Mouse (Mus musculus) intestine, embryonic 14.5 days (tissue): ENCODE measurements around the gene Cep44. TPM values are rescaled to one million over a fixed set of nuclear protein-coding genes. Genes with fewer than 3 reads are reported as not detected.

Experiments used
- ATAC-seq: fragments of 200-750 bp; cut with Nextera tagmentation; replicated peaks from 2 replicates; pipeline ENCODE4 v1.8.0; 2017; ENCODE audit warnings: low read depth, moderate number of reproducible peaks, moderate TSS enrichment, moderate library complexity; ENCODE audit not compliant: low FRiP score, low TSS enrichment
- DNase-seq: peaks from one replicate; pipeline ENCODE4 v3.0.0-alpha.2; 2018; ENCODE audit warnings: low spot score
- H3K27ac ChIP-seq: fragments of 300-500 bp; sonication (generic); 2 replicates; pipeline ENCODE4 v1.5.1; 2014; ENCODE audit warnings: low read depth, mild to moderate bottlenecking, control low read depth
- H3K27me3 ChIP-seq: fragments of 300-500 bp; sonication (generic); replicated peaks from 2 replicates; pipeline ENCODE4 v1.6.1; 2014; ENCODE audit warnings: low read length, control low read depth; ENCODE audit not compliant: control insufficient read depth, insufficient read depth
- H3K36me3 ChIP-seq: fragments of 300-500 bp; sonication (generic); 2 replicates; pipeline ENCODE4 v1.6.1; 2014; ENCODE audit warnings: low read length, control low read depth; ENCODE audit not compliant: control insufficient read depth, insufficient read depth
- H3K4me1 ChIP-seq: fragments of 300-500 bp; sonication (generic); replicated peaks from 2 replicates; pipeline ENCODE4 v1.6.1; 2014; ENCODE audit warnings: low read length, control low read depth, mixed read lengths; ENCODE audit not compliant: control insufficient read depth, insufficient read depth
- H3K4me2 ChIP-seq: fragments of 300-500 bp; sonication (generic); 2 replicates; pipeline ENCODE4 v1.6.1; 2014; ENCODE audit warnings: low read length
- H3K4me3 ChIP-seq: fragments of 300-500 bp; sonication (generic); 2 replicates; pipeline ENCODE4 v1.5.1; 2014; ENCODE audit warnings: low read depth, low read length, control low read depth, mixed read lengths
- H3K9ac ChIP-seq: fragments of 300-500 bp; sonication (generic); 2 replicates; pipeline ENCODE4 v1.6.1; 2014; ENCODE audit warnings: mild to moderate bottlenecking, low read length
- H3K9me3 ChIP-seq: fragments of 300-500 bp; sonication (generic); 2 replicates; pipeline ENCODE4 v1.6.1; 2016; ENCODE audit warnings: low read length, control low read depth; ENCODE audit not compliant: control insufficient read depth
- WGBS: fragments of 180-500 bp; shearing (Covaris S2); extraction: QIAGEN DNeasy Blood & Tissue Kit; methylation state at CpG from one replicate; pipeline ENCODE4 v1.1.7; 2014; 5-methylcytosine and 5-hydroxymethylcytosine counted together
- polyA plus RNA-seq: library from polyadenylated mRNA; unstranded; fragments of >200 nt; fragmentation: Nextera tagmentation; extraction: Ambion mirVana; gene quantifications from 2 replicates; pipeline ENCODE4 v1.2.1, GENCODE M21; 2014

Cep44 gene
- polyA plus RNA-seq, result 31.7 and 35.7 TPM in 2 replicates

DNA sequence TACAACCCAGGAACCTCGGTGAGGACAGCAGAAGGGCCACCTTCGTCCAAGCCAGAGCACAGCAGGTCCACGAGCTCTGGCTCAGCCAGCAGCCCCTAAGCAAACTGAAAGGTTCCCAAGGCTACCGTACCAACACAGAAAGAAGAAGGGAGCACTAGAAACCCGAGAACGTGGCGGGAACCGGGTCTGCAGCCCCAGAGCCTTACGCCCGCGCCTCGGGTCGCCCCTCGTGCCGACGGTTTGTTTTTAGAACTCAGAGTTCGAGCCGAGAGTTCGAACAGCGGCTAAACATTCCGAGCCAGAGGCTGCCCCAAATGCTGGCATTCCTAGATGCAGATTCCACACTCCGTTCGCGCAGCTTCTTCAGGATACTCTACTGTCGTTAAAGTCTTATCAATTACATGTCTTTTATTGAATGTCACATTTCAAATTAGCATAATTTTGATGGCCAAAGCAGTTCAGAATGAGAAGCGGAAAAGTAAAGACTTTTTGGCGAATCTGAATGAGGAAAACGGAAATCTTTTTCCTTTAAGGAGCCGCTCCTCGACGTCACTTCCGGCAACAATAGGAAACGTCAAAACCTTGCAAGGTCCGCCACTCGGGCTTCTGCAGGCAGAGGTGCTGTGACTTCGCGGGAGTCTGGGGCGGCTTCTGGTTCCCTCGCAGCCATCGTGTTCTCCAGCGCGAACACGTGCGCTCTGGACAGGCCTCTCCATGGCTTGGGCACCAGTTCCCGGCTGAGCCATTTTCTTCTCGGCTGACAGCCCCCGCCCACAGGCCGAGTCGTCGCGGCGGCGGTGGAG is at the start of gene Cep44, which contains the start of gene Fbxo8:
TSS of gene Cep44 (minus strand) at position 490 of the 803 bp plus-strand sequence.
TSS of gene Fbxo8 (plus strand) at position 533 of the 803 bp plus-strand sequence.
- Histone ChIP-seq H3K4me3 (peak within 1 kb of the TSS; percentile 98), H3K36me3 (0 out of 2 replicates have a peak, but pooled peaks cover 2% of the 10 kb centered on the region), H3K9ac (peak within 1 kb of the TSS; percentile 87), H3K4me1 (peaks cover 14% of the 10 kb centered on the region), H3K27me3 (no peaks in the 10 kb centered on the region), H3K27ac (peak within 1 kb of the TSS; percentile 78), H3K4me2 (peak within 1 kb of the TSS; percentile 76), H3K9me3 (no peaks in the 10 kb centered on the region)
- peak; percentile 92 for DNase-seq
- peak; percentile 93 for ATAC-seq
- WGBS, result under 1% methylated on average over 53 of the region's 53 CpGs

GRCm38 (mm10) chr8:56591502-56591901 is 40.7 kb upstream of the Cep44 start:
- H3K27me3 ChIP-seq, result no peaks in the 10 kb centered on the region
- H3K4me3 ChIP-seq, result no peak overlapping the region
- WGBS, result 98% methylated on average over 5 of the region's 5 CpGs
- no peak overlapping the region for H3K9ac ChIP-seq
- no peak overlapping the region for H3K4me2 ChIP-seq
- DNase-seq (no peak), ATAC-seq (no peak)
- H3K36me3 ChIP-seq, result no peaks in the 10 kb centered on the region
- H3K4me1 ChIP-seq, result 0 out of 2 replicates have a peak, but pooled peaks cover 3% of the 10 kb centered on the region
- no peak overlapping the region for H3K27ac ChIP-seq
- no peaks in the 10 kb centered on the region for H3K9me3 ChIP-seq

GRCm38 (mm10) chr8:56591084-56591483 is 40.2 kb upstream of the Cep44 start:
- Histone ChIP-seq H3K36me3 (no peaks in the 10 kb centered on the region), H3K9ac (no peak overlapping the region), H3K4me3 (no peak overlapping the region), H3K4me2 (no peak overlapping the region), H3K4me1 (0 out of 2 replicates have a peak, but pooled peaks cover 3% of the 10 kb centered on the region), H3K9me3 (no peaks in the 10 kb centered on the region), H3K27ac (no peak overlapping the region), H3K27me3 (no peaks in the 10 kb centered on the region)
- ATAC-seq (no peak), DNase-seq (no peak)
- 96% methylated on average over 1 of the region's 1 CpGs for WGBS

DNA sequence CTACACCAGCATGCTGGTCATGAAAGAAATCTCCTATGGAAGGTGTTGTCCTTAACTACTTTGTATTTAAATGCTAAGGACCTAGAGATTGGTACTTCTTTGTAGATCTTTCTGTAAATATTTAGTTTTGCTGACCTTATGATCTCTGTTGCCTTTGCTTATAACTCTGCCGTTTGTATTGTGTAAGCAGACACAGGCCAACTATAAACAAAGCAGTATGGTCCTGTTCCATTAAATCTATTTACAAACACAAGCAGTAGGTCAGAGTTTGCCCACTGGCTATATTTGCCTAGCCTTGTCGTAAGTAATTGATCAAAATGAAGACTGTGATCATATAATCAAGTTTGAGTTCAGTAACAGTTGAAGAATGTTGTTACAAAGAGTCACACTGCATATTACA is 38.2 kb upstream of the Cep44 start:
- Histone ChIP-seq H3K9me3 (no peaks in the 10 kb centered on the region), H3K27me3 (no peaks in the 10 kb centered on the region), H3K9ac (no peak overlapping the region), H3K36me3 (no peaks in the 10 kb centered on the region), H3K4me2 (no peak overlapping the region), H3K27ac (no peak overlapping the region), H3K4me3 (no peak overlapping the region), H3K4me1 (0 out of 2 replicates have a peak, but pooled peaks cover 3% of the 10 kb centered on the region)
- 27% methylated on average over 2 of the region's 2 CpGs for WGBS
- DNase-seq, result no peak
- no peak for ATAC-seq

DNA sequence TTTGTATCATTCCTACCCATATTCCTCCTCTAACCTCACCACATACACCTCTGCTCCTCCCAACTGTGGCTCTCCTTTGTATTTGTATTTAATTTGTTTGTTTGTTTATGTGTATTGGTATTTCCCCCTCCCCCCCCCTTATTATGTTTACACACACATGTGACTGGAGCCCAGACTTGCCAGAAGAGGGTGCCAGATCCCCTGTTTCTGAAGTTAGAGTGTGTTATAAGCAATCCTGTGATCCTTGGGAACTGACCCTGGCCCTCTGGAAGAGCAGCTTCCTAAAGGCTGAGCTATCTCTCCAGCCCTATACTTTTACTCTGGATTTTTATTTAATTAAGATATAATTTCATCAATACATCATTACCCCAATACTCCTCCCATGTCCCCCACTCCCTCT is 32.0 kb upstream of the Cep44 start:
- Histone ChIP-seq H3K27ac (no peak overlapping the region), H3K4me1 (0 out of 2 replicates have a peak, but pooled peaks cover 3% of the 10 kb centered on the region), H3K4me2 (no peak overlapping the region), H3K9me3 (no peaks in the 10 kb centered on the region), H3K9ac (no peak overlapping the region), H3K36me3 (no peaks in the 10 kb centered on the region), H3K27me3 (no peaks in the 10 kb centered on the region), H3K4me3 (no peak overlapping the region)
- ATAC-seq (no peak), DNase-seq (no peak)

- Histone ChIP-seq H3K4me2 (no peak overlapping the region), H3K27me3 (no peaks in the 10 kb centered on the region), H3K9ac (no peak overlapping the region), H3K4me1 (no peaks in the 10 kb centered on the region), H3K27ac (no peak overlapping the region), H3K36me3 (no peaks in the 10 kb centered on the region), H3K4me3 (no peak overlapping the region), H3K9me3 (no peaks in the 10 kb centered on the region)
- DNase-seq (no peak), ATAC-seq (no peak)
- 95% methylated on average over 4 of the region's 4 CpGs for WGBS
Observed at GRCm38 (mm10) chr8:56580918-56581317, 30.1 kb upstream of the Cep44 start.

DNA sequence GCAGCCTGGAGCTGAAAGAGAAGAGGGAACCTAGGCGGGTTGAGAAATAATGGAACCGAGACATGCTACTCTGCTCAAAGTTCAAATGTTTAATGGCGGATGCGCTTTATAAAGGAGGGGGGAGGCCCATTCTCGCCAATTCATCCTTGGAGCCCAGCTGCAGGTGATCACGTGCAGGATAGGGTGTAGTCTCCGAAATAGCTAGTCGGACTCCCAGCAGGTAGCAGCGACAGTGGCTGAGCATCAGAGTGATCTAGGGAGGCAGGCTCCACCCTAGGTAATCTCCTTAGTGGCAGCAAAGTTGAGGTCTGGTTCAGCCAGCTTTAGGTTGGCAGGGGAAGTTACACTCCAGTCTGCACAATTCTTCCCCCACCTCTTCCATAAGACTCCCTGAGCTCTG is 16.0 kb upstream of the Cep44 start:
- ATAC-seq (no peak), DNase-seq (no peak)
- H3K4me3 ChIP-seq, result no peak overlapping the region
- peaks cover 3% of the 10 kb centered on the region; the same call in 1 of the 2 replicates for H3K36me3 ChIP-seq
- no peak overlapping the region for H3K9ac ChIP-seq
- H3K4me2 ChIP-seq, result no peak overlapping the region
- no peaks in the 10 kb centered on the region for H3K27me3 ChIP-seq
- H3K4me1 ChIP-seq, result no peaks in the 10 kb centered on the region; the same call in 1 of the 2 replicates
- H3K9me3 ChIP-seq, result no peaks in the 10 kb centered on the region
- H3K27ac ChIP-seq, result no peak overlapping the region
- 90% methylated on average over 9 of the region's 9 CpGs for WGBS

DNA sequence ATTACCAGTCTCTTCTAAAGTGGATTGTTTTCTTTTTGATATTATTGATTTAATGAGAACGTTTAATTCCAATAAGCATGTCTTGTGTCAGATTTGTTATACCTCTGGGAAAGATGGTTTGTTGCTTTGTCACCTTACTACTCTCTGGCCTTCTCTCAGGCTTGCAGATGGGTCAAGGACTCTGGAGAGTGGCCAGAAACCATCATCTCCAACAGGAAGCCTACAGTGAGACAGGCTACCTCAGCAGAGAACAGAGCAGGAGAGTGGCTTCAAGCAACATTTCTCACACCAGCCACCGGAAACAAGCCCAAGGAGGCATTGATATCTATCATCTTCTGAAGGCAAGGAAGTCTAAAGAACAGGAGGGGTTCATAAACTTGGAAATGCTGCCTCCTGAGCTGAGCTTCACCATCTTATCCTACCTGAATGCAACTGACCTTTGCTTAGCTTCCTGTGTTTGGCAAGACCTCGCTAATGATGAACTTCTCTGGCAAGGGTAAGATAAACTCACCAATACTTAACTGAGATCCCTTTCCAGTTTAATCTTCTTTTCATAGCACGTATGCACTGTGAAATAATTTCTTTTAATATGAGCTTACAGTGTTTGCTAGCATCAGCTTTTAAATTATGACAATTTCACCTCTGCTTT is 13.7 kb upstream of the Cep44 start:
- Histone ChIP-seq H3K27ac (no peak overlapping the region; the same call in 1 of the 2 replicates), H3K9ac (no peak overlapping the region), H3K36me3 (peaks cover 3% of the 10 kb centered on the region; the same call in 1 of the 2 replicates), H3K4me3 (no peak overlapping the region), H3K4me2 (no peak overlapping the region), H3K4me1 (no peaks in the 10 kb centered on the region; the same call in 1 of the 2 replicates), H3K27me3 (no peaks in the 10 kb centered on the region), H3K9me3 (no peaks in the 10 kb centered on the region)
- no peak for DNase-seq
- 53% methylated on average over 4 of the region's 4 CpGs for WGBS
- ATAC-seq, result no peak
